Mouse (Mus musculus) lung, embryonic 14.5 days (tissue): ENCODE data around the gene Enthd1. TPM values are rescaled to one million over a fixed set of nuclear protein-coding genes. Genes with fewer than 3 reads are reported as not detected.
A peak's percentile ranks its signal among the peaks of the same experiment; 100 is the strongest.

Source experiments
- ATAC-seq: fragments of 200-750 bp; cut with Nextera tagmentation; 2 replicates; pipeline ENCODE4 v1.8.0; 2017; ENCODE audit warnings: mild to moderate bottlenecking, moderate TSS enrichment, moderate library complexity; ENCODE audit not compliant: insufficient read depth
- DNase-seq: peaks from one replicate; pipeline ENCODE4 v3.0.0-alpha.2; 2015
- H3K27ac ChIP-seq: fragments of 300-500 bp; sonication (generic); 2 replicates; pipeline ENCODE4 v1.5.1; 2014; ENCODE audit warnings: low read depth, mild to moderate bottlenecking, moderate library complexity
- H3K27me3 ChIP-seq: fragments of 300-500 bp; sonication (generic); 2 replicates; pipeline ENCODE4 v1.6.1; 2014; ENCODE audit warnings: low read length, control low read depth; ENCODE audit not compliant: insufficient read depth
- H3K36me3 ChIP-seq: fragments of 300-500 bp; sonication (generic); 2 replicates; pipeline ENCODE4 v1.6.1; 2014; ENCODE audit warnings: control low read depth; ENCODE audit not compliant: insufficient read depth
- H3K4me1 ChIP-seq: fragments of 300-500 bp; sonication (generic); 2 replicates; pipeline ENCODE4 v1.6.1; 2014; ENCODE audit warnings: antibody characterized with exemption, control low read depth; ENCODE audit not compliant: insufficient read depth
- H3K4me2 ChIP-seq: fragments of 300-500 bp; sonication (generic); 2 replicates; pipeline ENCODE4 v1.6.1; 2014; ENCODE audit warnings: mild to moderate bottlenecking
- H3K4me3 ChIP-seq: fragments of 300-500 bp; sonication (generic); 2 replicates; pipeline ENCODE4 v1.5.1; 2014; ENCODE audit warnings: low read depth, low read length
- H3K9ac ChIP-seq: fragments of 300-500 bp; sonication (generic); 2 replicates; pipeline ENCODE4 v1.6.1; 2014
- H3K9me3 ChIP-seq: fragments of 300-500 bp; sonication (generic); 2 replicates; pipeline ENCODE4 v1.6.1; 2016; ENCODE audit warnings: low read depth, low read length, control low read depth
- CTCF ChIP-seq: IDR thresholded peaks from 2 replicates; pipeline ENCODE4 v1.5.1; 2016; ENCODE audit warnings: antibody characterized with exemption, low read depth
- WGBS: fragments of 180-500 bp; shearing (Covaris S2); extraction: QIAGEN DNeasy Blood & Tissue Kit; methylation state at CpG from one replicate; pipeline ENCODE4 v1.1.7; 2014; 5-methylcytosine and 5-hydroxymethylcytosine counted together
- polyA plus RNA-seq: library from polyadenylated mRNA; unstranded; fragments of >200 nt; fragmentation: Nextera tagmentation; extraction: Ambion mirVana; gene quantifications from 2 replicates; pipeline ENCODE4 v1.2.1, GENCODE M21; 2014

Gene Enthd1
- not detected in 2 replicates for polyA plus RNA-seq

DNA sequence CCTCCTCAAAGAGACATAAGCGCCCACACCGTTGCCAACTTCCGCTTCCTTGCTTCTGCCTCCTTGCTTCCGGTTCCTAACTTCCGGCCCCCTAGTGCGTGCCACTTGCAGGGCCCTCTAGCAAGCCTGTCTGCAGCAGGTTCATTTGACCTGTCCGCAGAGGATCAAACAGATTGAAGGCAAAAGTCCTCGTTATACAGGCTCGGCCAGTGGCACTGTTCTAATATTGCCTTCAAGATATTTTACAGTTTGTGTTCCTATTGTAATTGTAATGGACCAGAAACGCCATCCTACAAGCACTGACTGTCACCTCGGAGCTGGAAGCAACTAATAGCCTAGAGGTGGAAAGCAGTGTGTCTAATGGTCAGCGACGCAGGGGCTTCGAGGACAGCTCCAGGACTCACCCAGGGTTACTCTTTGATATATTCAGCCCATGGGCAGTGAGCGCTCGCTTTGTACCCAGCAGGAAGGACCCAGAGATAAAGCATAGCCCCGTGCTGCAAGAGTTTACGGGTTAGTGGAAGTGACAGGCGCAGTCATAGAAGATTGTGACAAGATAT is at the start of gene Enthd1:
Gene Enthd1 (minus strand): TSS at position 51 of the 560 bp plus-strand sequence.
- Histone ChIP-seq H3K4me1 (no peaks in the 10 kb centered on the region), H3K27ac (no peak within 1 kb of the TSS), H3K36me3 (no peaks in the 10 kb centered on the region), H3K4me2 (no peak within 1 kb of the TSS), H3K27me3 (no peaks in the 10 kb centered on the region), H3K9me3 (no peaks in the 10 kb centered on the region), H3K9ac (no peak within 1 kb of the TSS), H3K4me3 (no peak within 1 kb of the TSS)
- DNase-seq (no peak), ATAC-seq (no peak)
- 77% methylated on average over 19 of the region's 19 CpGs for WGBS
- no peak for TF ChIP-seq CTCF

DNA sequence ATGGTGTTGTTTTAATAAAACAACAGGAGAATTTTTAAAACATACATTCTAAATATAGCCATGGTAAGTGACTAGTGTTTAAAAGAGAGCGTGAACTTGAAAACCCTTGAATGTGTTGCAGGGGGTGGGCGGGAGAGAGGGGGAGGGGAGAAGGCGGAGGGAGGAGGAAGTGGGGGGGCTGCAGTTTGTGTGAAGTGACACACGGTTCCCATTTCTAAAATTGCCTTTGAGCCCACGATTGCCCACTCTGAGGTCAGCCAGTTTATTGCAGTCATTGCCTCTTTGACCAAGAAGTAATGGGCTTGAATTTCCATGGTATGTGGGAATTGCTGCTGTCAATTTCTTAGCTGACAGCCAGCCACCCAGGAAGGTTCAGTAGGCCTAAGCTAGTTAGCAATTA is 48.9 kb upstream of the Enthd1 start:
- H3K4me1 ChIP-seq: no peaks in the 10 kb centered on the region; the same call in 1 of the 2 replicates
- no peak overlapping the region for H3K27ac ChIP-seq
- TF ChIP-seq CTCF: no peak
- H3K4me2 ChIP-seq: 0 out of 2 replicates have a peak overlapping the region, but pooled peaks have one; percentile 1
- ATAC-seq (no peak), DNase-seq (no peak)
- H3K4me3 ChIP-seq: no peak overlapping the region
- H3K9ac ChIP-seq: no peak overlapping the region
- peaks cover 13% of the 10 kb centered on the region; the same call in 1 of the 2 replicates for H3K27me3 ChIP-seq
- H3K36me3 ChIP-seq: no peaks in the 10 kb centered on the region
- WGBS: 30% methylated on average over 5 of the region's 5 CpGs
- no peaks in the 10 kb centered on the region for H3K9me3 ChIP-seq

DNA sequence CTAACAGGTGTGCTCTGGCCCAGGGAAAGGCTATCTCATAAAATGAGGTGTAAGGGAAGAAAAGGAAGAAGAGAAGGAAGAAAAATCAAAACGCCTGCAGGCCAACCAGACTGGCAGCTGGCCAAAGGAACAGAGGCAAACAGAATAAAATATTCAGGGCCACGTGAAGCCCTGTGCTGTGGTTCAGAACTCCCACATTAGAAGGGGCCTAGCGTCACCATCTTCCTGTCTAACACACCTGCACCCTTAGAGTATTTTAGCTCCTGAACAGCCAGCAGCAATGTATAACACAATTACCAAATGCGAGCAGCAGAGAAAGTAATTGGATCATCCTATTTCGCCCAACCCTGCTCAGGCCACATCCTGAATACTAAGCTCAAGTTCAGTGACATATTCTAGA is 46.5 kb upstream of the Enthd1 start:
- Histone ChIP-seq H3K27me3 (peaks cover 6% of the 10 kb centered on the region; the same call in 1 of the 2 replicates), H3K4me2 (no peak overlapping the region), H3K9me3 (no peaks in the 10 kb centered on the region), H3K27ac (no peak overlapping the region), H3K9ac (no peak overlapping the region), H3K4me3 (no peak overlapping the region), H3K4me1 (no peaks in the 10 kb centered on the region; the same call in 1 of the 2 replicates), H3K36me3 (no peaks in the 10 kb centered on the region)
- no peak for DNase-seq
- TF ChIP-seq CTCF: no peak
- no peak for ATAC-seq
- WGBS: 71% methylated on average over 5 of the region's 5 CpGs

DNA sequence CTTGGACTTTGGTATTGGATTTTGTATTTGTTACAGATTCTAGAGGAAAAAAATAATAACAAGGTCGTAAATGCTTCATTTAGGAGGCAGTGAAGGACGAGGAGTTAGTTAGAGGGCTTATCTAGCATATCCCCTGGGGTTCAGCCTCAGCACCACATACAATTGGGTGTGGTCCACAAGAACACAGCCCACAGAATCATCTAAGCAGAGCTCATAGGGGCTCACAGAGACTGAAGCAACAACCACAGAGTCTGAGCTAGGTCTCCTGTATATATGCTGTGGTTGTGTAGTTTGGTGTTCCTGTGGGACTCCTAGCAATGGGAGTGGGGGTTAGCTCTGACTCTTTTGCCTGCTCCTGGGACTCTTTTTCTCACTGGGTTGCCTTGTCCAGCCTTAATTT is 45.4 kb upstream of the Enthd1 start:
- no peak for TF ChIP-seq CTCF
- WGBS: 77% methylated on average over 2 of the region's 2 CpGs
- Histone ChIP-seq H3K4me1 (no peaks in the 10 kb centered on the region; the same call in 1 of the 2 replicates), H3K9me3 (no peaks in the 10 kb centered on the region), H3K27ac (no peak overlapping the region), H3K36me3 (no peaks in the 10 kb centered on the region), H3K4me3 (no peak overlapping the region), H3K4me2 (no peak overlapping the region), H3K9ac (no peak overlapping the region), H3K27me3 (no peaks in the 10 kb centered on the region; the same call in 1 of the 2 replicates)
- DNase-seq: no peak
- ATAC-seq: no peak

DNA sequence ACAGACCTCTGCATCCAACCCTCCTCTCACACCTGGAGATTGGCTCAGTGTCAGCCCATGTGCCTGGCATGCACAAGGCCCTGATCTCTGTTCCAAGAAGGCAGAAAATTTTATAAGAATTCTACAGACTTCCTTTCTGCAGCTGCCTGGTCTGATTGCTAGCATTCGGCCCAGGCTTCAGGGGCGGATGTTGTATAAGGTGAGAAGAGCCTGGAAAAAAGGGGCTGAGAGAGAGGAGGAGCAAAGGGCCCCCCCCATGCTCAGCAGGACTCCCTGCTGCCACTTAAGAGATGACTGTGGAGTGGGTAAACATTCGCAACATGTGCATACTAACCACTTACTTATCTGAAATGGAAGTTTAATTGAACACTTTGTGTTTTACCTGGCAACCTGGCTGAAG is 43.0 kb upstream of the Enthd1 start:
- no peak for ATAC-seq
- DNase-seq: no peak
- Histone ChIP-seq H3K4me1 (no peaks in the 10 kb centered on the region), H3K9me3 (no peaks in the 10 kb centered on the region), H3K27ac (no peak overlapping the region), H3K4me2 (no peak overlapping the region), H3K4me3 (no peak overlapping the region), H3K9ac (no peak overlapping the region), H3K36me3 (no peaks in the 10 kb centered on the region), H3K27me3 (no peaks in the 10 kb centered on the region)
- WGBS: 56% methylated on average over 3 of the region's 3 CpGs
- TF ChIP-seq CTCF: no peak

GRCm38 (mm10) chr15:80604026-80604425 is 39.1 kb upstream of the Enthd1 start:
- H3K27me3 ChIP-seq: no peaks in the 10 kb centered on the region
- no peak overlapping the region for H3K9ac ChIP-seq
- no peaks in the 10 kb centered on the region for H3K9me3 ChIP-seq
- no peaks in the 10 kb centered on the region for H3K4me1 ChIP-seq
- H3K36me3 ChIP-seq: no peaks in the 10 kb centered on the region
- H3K4me2 ChIP-seq: no peak overlapping the region
- H3K4me3 ChIP-seq: no peak overlapping the region
- TF ChIP-seq CTCF: no peak
- no peak overlapping the region for H3K27ac ChIP-seq
- no peak for DNase-seq
- 74% methylated on average over 6 of the region's 6 CpGs for WGBS
- no peak for ATAC-seq

DNA sequence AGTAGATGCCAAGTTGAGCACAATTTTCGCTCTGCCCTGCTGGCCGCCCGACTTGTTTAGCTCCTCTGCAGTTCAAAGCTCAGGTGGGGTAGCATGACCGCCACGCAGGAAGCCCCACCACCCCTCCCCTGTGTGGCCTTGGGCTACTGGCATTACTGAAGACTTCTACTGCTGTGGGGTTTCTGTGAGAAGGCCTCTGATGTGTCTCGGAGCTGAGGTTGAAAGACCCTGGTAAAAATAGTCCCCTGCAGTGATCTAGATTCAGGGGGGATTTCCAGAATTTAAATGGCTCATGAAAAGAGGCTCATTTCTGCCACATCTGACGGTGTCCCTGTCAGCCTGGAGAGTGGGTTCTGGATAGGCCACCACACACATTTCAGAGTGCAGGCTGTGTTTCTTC is 37.5 kb upstream of the Enthd1 start:
- Histone ChIP-seq H3K9ac (no peak overlapping the region), H3K4me1 (no peaks in the 10 kb centered on the region), H3K27me3 (no peaks in the 10 kb centered on the region), H3K27ac (no peak overlapping the region), H3K4me3 (no peak overlapping the region), H3K36me3 (no peaks in the 10 kb centered on the region), H3K4me2 (no peak overlapping the region), H3K9me3 (no peaks in the 10 kb centered on the region)
- DNase-seq (no peak), ATAC-seq (no peak)
- no peak for TF ChIP-seq CTCF
- 57% methylated on average over 7 of the region's 7 CpGs for WGBS
